Mouse (Mus musculus) spleen, postnatal 4 days (tissue): Measurements from ENCODE around the gene Efhc1.
"Not testable (repeated sequence)": the region's sequence is repeated elsewhere in the genome, so short reads cannot be mapped to it uniquely, and the experiment has no call there.

Source experiments
- DNase-seq, 2 experiments: peaks; one replicate each; pipeline ENCODE4 v3.0.0; 2022; ENCODE audit warnings: low spot score in 2 of 2

Gene Efhc1

DNA sequence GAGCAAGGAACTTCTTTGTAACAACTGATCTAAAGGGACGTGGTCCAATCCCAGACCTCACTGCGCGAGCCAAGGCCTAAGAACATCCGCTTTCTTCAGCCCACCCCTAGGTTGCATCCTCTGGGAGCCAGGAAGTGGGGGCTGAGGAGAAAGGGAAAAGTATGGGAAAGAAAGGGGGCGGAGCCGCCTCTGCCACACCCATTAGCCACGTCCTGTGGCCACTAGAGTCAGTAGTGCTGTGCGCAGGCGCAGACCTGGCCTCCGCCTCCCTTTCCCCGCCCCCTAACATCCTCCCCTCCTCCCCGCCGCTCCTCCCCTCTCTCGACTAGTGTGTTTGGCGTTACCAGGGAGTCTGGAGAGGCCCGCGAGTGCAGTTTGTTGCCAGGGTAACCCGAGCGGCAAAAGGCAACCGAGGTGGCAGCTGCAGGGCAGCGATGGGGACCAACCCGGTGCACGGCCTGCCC lies at the start of gene Efhc1:
Gene Efhc1, plus strand, starts transcription at position 327 of the 464 bp plus-strand sequence.
- peak; percentile 74 to 87 for DNase-seq

DNA sequence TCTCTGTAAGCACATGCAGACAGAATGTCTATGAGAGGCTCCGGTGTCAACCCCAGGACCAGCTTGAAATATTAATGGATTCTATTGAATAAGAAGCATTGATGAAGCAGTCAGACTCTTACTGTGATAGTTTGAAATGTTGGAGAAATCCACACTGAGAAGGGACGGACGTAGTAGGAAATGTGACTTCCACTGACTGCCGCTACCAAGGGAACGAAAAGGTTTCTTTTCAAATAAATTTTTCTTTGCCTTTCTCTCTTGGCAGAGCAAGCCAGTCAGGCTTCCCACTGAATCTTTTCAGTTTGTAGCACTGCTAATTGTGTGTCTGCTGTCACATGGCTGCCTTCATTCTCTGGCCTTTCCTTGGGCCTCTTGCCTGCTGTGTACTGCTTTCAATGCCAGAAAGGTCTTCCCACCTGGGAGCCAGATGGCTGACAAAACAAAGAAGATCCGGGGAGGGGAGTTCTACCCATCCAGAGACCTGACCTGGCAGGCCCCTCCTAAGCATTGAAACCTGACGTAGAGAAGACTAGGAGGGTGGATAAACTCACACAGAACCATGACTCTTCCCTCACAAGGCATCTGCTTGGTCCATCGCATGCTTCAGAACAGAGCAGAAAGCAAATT lies 45.8 kb upstream of the Efhc1 start:
- no peak for DNase-seq

DNA sequence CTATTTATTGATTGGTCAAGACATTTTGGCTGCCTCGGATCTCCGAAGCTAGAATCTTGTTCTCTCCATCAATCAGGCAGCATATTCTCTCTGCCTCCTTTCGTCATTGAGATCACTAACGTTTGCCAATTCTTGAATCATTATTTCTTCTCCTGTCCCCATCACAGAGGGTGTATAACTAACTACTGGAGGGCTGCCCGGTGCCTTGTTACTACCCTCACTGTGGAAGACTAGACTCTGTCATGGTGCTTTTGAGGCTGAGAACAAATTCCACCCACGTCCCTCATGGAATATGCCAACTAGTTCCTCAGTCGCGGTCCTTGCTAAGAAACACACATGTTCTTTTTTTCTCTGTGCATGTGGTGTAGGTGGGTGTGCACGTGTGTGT lies 45.3 kb upstream of the Efhc1 start:
- DNase-seq: no peak

- no peak for DNase-seq
Measured at GRCm38 (mm10) chr1:20908541-20908940, 42.9 kb upstream of the Efhc1 start.

GRCm38 (mm10) chr1:20912115-20912514 lies 39.3 kb upstream of the Efhc1 start:
- no peak for DNase-seq

- DNase-seq: no peak
Measured at GRCm38 (mm10) chr1:20912527-20913171, 38.8 kb upstream of the Efhc1 start.

- DNase-seq: no peak
Measured at GRCm38 (mm10) chr1:20914769-20915168, 36.7 kb upstream of the Efhc1 start.

DNA sequence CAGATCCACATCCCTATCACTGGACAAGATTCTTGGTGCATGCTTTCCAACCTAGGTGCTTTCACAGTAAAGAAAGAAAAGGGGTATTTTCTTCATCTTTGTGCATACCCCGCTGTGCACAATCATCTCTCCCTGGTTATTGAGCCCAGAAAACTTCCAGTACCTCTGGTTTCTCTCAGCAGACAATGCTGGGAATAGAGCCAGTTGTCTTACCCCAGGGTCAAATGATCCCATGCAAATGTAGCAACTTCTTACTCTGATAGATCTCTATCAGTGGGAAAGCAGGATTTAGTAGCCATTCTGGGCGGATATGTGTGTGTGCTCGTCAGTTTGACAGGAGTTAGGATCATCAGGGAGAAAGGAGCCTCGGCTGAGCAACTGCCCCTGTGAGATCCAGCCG lies 35.8 kb upstream of the Efhc1 start:
- no peak for DNase-seq

- no peak for DNase-seq
Measured at GRCm38 (mm10) chr1:20917496-20918050, 33.9 kb upstream of the Efhc1 start.

- DNase-seq: no peak
Measured at GRCm38 (mm10) chr1:20919728-20920127, 31.7 kb upstream of the Efhc1 start.

- no peak for DNase-seq
Measured at GRCm38 (mm10) chr1:20921081-20921528, 30.3 kb upstream of the Efhc1 start.

- no peak for DNase-seq
Measured at GRCm38 (mm10) chr1:20922612-20923399, 28.6 kb upstream of the Efhc1 start.

DNA sequence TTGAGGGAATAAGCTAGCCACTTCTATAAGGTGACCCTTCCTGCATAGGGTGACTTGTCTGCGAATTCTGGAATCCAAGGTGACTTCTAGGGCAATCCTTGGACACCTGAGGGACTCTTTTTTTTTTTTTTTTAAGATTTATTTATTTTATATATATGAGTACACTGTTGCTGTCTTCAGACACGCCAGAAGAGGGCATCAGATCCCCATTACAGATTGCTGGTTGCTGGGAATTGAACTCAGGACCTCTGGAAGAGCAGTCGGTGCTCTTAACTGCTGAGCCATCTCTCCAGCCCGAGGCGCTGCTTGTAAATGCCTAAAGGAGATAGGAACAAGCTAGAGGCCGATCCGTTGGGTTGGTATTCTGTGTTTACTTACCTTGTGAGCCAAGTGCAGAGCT lies 26.1 kb upstream of the Efhc1 start:
- DNase-seq: not testable (repeated sequence)

DNA sequence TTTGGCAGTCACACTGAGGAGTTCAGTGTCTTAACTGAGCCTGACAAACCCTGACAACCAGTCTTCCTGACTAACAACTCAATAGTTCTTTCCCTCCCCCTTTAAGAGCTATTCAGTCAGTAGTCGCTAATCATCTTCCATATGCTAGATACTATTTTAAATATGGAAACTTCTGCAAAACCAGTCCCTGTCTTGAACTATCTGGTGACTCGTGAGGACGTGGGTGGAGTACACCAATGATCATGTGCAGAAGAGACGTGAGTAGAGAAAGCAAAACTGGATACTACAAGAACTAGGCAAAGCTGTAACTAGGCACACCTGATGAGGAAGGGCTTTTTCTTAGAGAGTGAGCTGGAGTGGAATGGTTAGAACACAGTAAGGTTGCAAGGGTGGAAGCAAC lies 25.5 kb upstream of the Efhc1 start:
- DNase-seq: no peak

DNA sequence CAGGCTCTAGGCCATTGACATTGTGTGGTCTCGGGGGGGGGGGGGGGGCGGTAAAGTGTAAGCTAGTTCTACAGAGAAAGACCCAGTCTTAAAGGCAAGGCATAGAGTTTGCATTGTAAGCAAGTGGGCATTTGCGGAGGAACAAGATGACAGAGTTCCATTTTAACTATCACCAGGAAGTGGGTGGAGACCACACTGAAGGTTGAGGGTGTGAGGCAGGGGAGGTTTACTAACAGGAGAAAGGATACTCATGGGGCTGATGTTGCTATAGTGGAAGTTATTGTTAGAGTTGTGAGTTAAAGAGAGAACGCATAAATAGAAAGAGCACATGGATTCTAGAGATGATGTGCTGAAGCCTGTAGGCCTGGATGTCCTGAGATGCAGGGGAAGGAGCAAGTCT lies 25.1 kb upstream of the Efhc1 start:
- no peak for DNase-seq

DNA sequence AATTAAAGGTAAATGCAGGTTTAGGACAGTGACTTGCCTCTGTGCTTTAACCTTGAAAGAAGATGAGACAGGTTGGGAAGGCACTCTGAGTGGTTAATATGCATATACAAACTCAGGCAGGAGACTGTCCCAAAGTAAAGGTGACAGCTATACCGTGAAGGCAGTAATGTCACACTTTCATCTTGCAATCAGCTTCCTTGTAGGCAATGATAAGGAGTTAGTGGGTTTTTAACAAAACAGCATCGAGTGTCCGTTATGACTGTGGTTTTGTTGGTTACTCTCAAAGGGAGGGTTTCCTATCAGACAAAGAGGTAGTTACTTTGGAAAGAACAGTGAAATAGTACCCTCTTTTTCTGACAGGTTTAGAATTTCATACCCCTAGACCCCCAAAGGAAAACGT lies 22.9 kb upstream of the Efhc1 start:
- no peak for DNase-seq

- DNase-seq: peak; percentile 53 to 82
Measured at GRCm38 (mm10) chr1:20933457-20933856, 18.0 kb upstream of the Efhc1 start.

- DNase-seq: peak in 1 of 2 experiments; percentile 45
Measured at GRCm38 (mm10) chr1:20935106-20935505, 16.3 kb upstream of the Efhc1 start.

GRCm38 (mm10) chr1:20939046-20939445 lies 12.4 kb upstream of the Efhc1 start:
- peak; percentile 47 to 70 for DNase-seq

DNA sequence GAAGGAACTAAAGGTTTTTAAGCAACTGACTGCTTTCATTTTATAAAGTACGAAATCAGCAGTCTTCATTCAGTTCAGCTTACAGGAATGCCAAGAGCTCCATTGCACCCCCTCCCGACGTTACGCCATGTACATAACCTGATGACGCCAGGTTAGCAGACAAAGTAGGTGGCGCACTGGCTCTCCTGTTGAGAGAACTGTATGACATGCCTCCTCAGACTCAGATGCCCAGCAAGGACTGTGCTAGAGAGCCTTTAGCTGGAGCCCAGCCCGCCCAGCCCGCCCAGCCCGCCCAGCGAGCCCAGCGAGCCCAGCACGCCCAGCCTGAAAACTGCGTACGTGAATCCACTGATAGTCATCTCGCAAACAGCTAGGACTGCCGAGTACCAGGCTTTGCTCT lies 11.3 kb upstream of the Efhc1 start:
- DNase-seq: peak; percentile 29 to 62

- no peak for DNase-seq
Measured at GRCm38 (mm10) chr1:20941322-20941721, 10.1 kb upstream of the Efhc1 start.

GRCm38 (mm10) chr1:20941857-20942256 lies 9.6 kb upstream of the Efhc1 start:
- DNase-seq: no peak
